Mouse (Mus musculus) myocyte (in vitro differentiated cells): Measurements from ENCODE around the gene Usp32. TPM values are rescaled to one million over a fixed set of nuclear protein-coding genes. Genes with fewer than 3 reads are reported as not detected.

Experiments
- H3K27me3 ChIP-seq: one replicate; pipeline ENCODE4 v1.6.1; 2011; ENCODE audit not compliant: control insufficient read depth, insufficient read depth, insufficient read length
- H3K36me3 ChIP-seq: one replicate; pipeline ENCODE4 v1.6.1; 2011; ENCODE audit not compliant: control insufficient read depth, insufficient read depth
- H3K4me2 ChIP-seq: one replicate; pipeline ENCODE4 v1.6.1; 2011; ENCODE audit warnings: low read depth, control low read depth
- H3K4me3 ChIP-seq: one replicate; pipeline ENCODE4 v1.5.1; 2011; ENCODE audit warnings: mild to moderate bottlenecking, control low read depth, moderate library complexity
- H3K79me2 ChIP-seq: one replicate; pipeline ENCODE4 v1.6.1; 2011; ENCODE audit not compliant: control insufficient read depth, insufficient read depth
- H3ac ChIP-seq: one replicate; pipeline ENCODE4 v1.6.1; 2011; ENCODE audit not compliant: control insufficient read depth, insufficient read length
- CEBPB ChIP-seq: IDR thresholded peaks from 2 replicates; pipeline ENCODE4 v1.6.1; 2011; ENCODE audit warnings: mild to moderate bottlenecking, moderate library complexity; ENCODE audit not compliant: poor library complexity, insufficient read depth, severe bottlenecking
- E2F4 ChIP-seq: IDR thresholded peaks from one replicate; pipeline ENCODE4 v1.6.1; 2011; ENCODE audit warnings: mild to moderate bottlenecking, control low read depth, moderate library complexity; ENCODE audit not compliant: insufficient read depth
- MAX ChIP-seq: IDR thresholded peaks from one replicate; pipeline ENCODE4 v1.6.1; 2011; ENCODE audit warnings: low read depth, mild to moderate bottlenecking, control low read depth
- MYOD1 ChIP-seq, 3 experiments: IDR thresholded peaks; one replicate each; pipeline ENCODE4 v1.6.1; 2011; ENCODE audit warnings: control low read depth in 2 of 3, low read depth in 2 of 3, mild to moderate bottlenecking in 2 of 3, moderate library complexity in 1 of 3; ENCODE audit not compliant: insufficient read length in 2 of 3, control insufficient read depth in 1 of 3
- MYOG ChIP-seq, 3 experiments: IDR thresholded peaks; one replicate each; pipeline ENCODE4 v1.6.1; 2011; ENCODE audit warnings: control low read depth in 2 of 3, low read depth in 2 of 3, mild to moderate bottlenecking in 2 of 3; ENCODE audit not compliant: insufficient read length in 2 of 3, control insufficient read depth in 1 of 3, insufficient read depth in 1 of 3
- POLR2A ChIP-seq: IDR thresholded peaks from one replicate; pipeline ENCODE4 v1.6.1; 2011; ENCODE audit warnings: low read depth, mild to moderate bottlenecking, control low read depth, moderate library complexity; ENCODE audit not compliant: insufficient read length
- POLR2AphosphoS2 ChIP-seq: IDR thresholded peaks from one replicate; pipeline ENCODE4 v1.6.1; 2011; ENCODE audit warnings: low read depth, control low read depth; ENCODE audit not compliant: insufficient read length
- REST ChIP-seq: IDR thresholded peaks from one replicate; pipeline ENCODE4 v1.6.1; 2011; ENCODE audit warnings: mild to moderate bottlenecking, control low read depth, moderate library complexity; ENCODE audit not compliant: insufficient read depth, insufficient read length
- SRF ChIP-seq: IDR thresholded peaks from one replicate; pipeline ENCODE4 v1.6.1; 2011; ENCODE audit warnings: low read depth; ENCODE audit not compliant: control insufficient read depth, insufficient read length
- TCF12 ChIP-seq: IDR thresholded peaks from one replicate; pipeline ENCODE4 v1.6.1; 2011; ENCODE audit warnings: mild to moderate bottlenecking, control low read depth; ENCODE audit not compliant: poor library complexity, insufficient read depth, severe bottlenecking
- TCF3 ChIP-seq: IDR thresholded peaks from one replicate; pipeline ENCODE4 v1.6.1; 2011; ENCODE audit warnings: low read depth, control low read depth; ENCODE audit not compliant: insufficient read length
- USF1 ChIP-seq: IDR thresholded peaks from one replicate; pipeline ENCODE4 v1.6.1; 2011; ENCODE audit warnings: low read depth, mild to moderate bottlenecking, control low read depth, moderate library complexity
- polyA plus RNA-seq: library from polyadenylated mRNA; unstranded; fragments of >200 nt; fragmentation: generic; extraction: Trizol; gene quantifications from one replicate; pipeline ENCODE4 v1.2.1, GENCODE M21; 2012; ENCODE audit warnings: missing spikeins

Usp32 gene
- polyA plus RNA-seq, 1 experiment: 4.5 TPM

GRCm38 (mm10) chr11:84976706-84977105, 163.3 kb downstream of the Usp32 start:
- Histone ChIP-seq H3K79me2 (no peaks in the 10 kb centered on the region), H3K36me3 (no peaks in the 10 kb centered on the region), H3K4me2 (no peak overlapping the region), H3ac (no peak overlapping the region), H3K27me3 (no peaks in the 10 kb centered on the region), H3K4me3 (no peak overlapping the region)
- TF ChIP-seq MAX (no peak), E2F4 (no peak), TCF3 (no peak), POLR2AphosphoS2 (no peak), SRF (no peak), USF1 (no peak), MYOD1 (IDR thresholded peaks at IDR 0.05; ENCODE audit: control insufficient read depth in 1 of 3, insufficient read length in 2 of 3, low read depth in 2 of 3) (no peak), REST (no peak), TCF12 (no peak), CEBPB (no peak), MYOG (IDR thresholded peaks at IDR 0.05; ENCODE audit: control insufficient read depth in 1 of 3, insufficient read depth in 1 of 3, insufficient read length in 2 of 3, low read depth in 2 of 3) (no peak), POLR2A (no peak)

DNA sequence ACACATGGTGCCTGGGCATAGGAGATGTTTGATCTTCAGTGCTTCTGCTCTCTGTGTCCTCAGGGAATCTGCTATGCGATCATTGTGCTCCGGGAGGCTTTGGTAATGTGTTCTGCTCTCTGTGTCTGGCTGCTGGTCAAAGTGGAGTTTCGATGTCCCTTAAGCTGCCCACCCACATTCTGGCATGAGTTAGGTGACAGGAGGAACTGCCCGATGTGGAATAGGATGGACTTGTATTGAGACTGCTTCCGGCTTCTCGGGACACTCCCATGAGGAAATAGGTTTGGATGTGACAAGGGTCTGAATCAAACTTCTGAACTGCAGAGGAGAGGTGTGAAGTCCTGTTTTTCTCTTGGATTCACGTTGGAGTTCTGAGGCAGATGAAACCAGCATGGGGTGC, 165.4 kb downstream of the Usp32 start:
- TF ChIP-seq TCF3 (no peak), POLR2A (no peak), TCF12 (no peak), E2F4 (no peak), REST (no peak), CEBPB (no peak), USF1 (no peak), MYOD1 (IDR thresholded peaks at IDR 0.05; ENCODE audit: control insufficient read depth in 1 of 3, insufficient read length in 2 of 3, low read depth in 2 of 3) (no peak), SRF (no peak), POLR2AphosphoS2 (no peak), MYOG (IDR thresholded peaks at IDR 0.05; ENCODE audit: control insufficient read depth in 1 of 3, insufficient read depth in 1 of 3, insufficient read length in 2 of 3, low read depth in 2 of 3) (no peak), MAX (no peak)
- Histone ChIP-seq H3K27me3 (no peaks in the 10 kb centered on the region), H3K79me2 (no peaks in the 10 kb centered on the region), H3ac (no peak overlapping the region), H3K4me2 (no peak overlapping the region), H3K36me3 (no peaks in the 10 kb centered on the region), H3K4me3 (no peak overlapping the region)

- H3K27me3 ChIP-seq: no peaks in the 10 kb centered on the region
- no peak overlapping the region for H3K4me2 ChIP-seq
- H3ac ChIP-seq: no peak overlapping the region
- no peak overlapping the region for H3K4me3 ChIP-seq
- H3K79me2 ChIP-seq: no peaks in the 10 kb centered on the region
- TF ChIP-seq USF1: no peak
- TF ChIP-seq POLR2A: no peak
- no peak for TF ChIP-seq TCF3
- TF ChIP-seq SRF: no peak
- H3K36me3 ChIP-seq: no peaks in the 10 kb centered on the region
Observed at GRCm38 (mm10) chr11:84973661-84974060, 166.3 kb downstream of the Usp32 start.

- TF ChIP-seq E2F4 (no peak), TCF3 (no peak), CEBPB (no peak), SRF (no peak), USF1 (no peak), MYOD1 (IDR thresholded peaks at IDR 0.05; ENCODE audit: control insufficient read depth in 1 of 3, insufficient read length in 2 of 3, low read depth in 2 of 3) (no peak), POLR2A (no peak), MYOG (IDR thresholded peaks at IDR 0.05; ENCODE audit: control insufficient read depth in 1 of 3, insufficient read depth in 1 of 3, insufficient read length in 2 of 3, low read depth in 2 of 3) (no peak), MAX (no peak), TCF12 (no peak), REST (no peak)
Observed at GRCm38 (mm10) chr11:84972067-84972466, 167.9 kb downstream of the Usp32 start.

DNA sequence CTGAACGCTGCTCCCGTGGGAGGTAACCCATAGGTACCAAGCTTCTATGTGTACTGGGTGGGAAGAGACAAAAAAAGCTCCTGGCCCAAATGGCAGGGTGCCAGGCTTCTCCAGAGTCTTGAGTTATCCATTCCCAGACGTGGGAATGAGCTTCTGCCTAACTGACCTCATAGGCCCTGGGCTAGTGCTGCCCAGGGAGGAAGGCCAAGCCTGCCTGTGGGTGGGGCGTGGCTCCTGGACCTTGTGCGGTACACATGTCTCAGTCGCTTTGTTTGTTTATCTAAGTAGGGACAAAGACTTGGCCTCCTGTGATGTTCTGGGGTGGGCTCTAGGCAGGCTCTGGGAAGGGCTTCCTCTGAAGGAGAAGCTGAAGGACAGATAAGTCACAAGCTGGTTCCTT, 171.2 kb downstream of the Usp32 start:
- Histone ChIP-seq H3K36me3 (no peaks in the 10 kb centered on the region), H3K27me3 (no peaks in the 10 kb centered on the region), H3K79me2 (no peaks in the 10 kb centered on the region), H3K4me3 (no peak overlapping the region), H3K4me2 (no peak overlapping the region), H3ac (no peak overlapping the region)
- no peak for TF ChIP-seq REST
- no peak for TF ChIP-seq TCF3
- no peak for TF ChIP-seq TCF12
- TF ChIP-seq MYOD1 (IDR thresholded peaks at IDR 0.05; ENCODE audit: control insufficient read depth in 1 of 3, insufficient read length in 2 of 3, low read depth in 2 of 3): no peak
- TF ChIP-seq E2F4: no peak
- TF ChIP-seq MAX: no peak
- TF ChIP-seq SRF: no peak
- no peak for TF ChIP-seq MYOG (IDR thresholded peaks at IDR 0.05; ENCODE audit: control insufficient read depth in 1 of 3, insufficient read depth in 1 of 3, insufficient read length in 2 of 3, low read depth in 2 of 3)
- TF ChIP-seq POLR2AphosphoS2: no peak
- no peak for TF ChIP-seq USF1
- TF ChIP-seq CEBPB: no peak
- TF ChIP-seq POLR2A: no peak

More at GRCm38 (mm10) chr11:84972067-84972466, 167.9 kb downstream of the Usp32 start:
- H3K4me3 ChIP-seq: no peak overlapping the region
- H3K79me2 ChIP-seq: no peaks in the 10 kb centered on the region
- H3K4me2 ChIP-seq: no peak overlapping the region
- no peaks in the 10 kb centered on the region for H3K36me3 ChIP-seq
- no peaks in the 10 kb centered on the region for H3K27me3 ChIP-seq
- no peak overlapping the region for H3ac ChIP-seq
